Mouse (Mus musculus): ENCODE data around the gene Uvrag. TPM values are rescaled to one million over a fixed set of nuclear protein-coding genes. Genes with fewer than 3 reads are reported as not detected.

Gene Uvrag
- polyA plus RNA-seq, 1 experiment from 2014 or later, result 16.7 TPM

DNA sequence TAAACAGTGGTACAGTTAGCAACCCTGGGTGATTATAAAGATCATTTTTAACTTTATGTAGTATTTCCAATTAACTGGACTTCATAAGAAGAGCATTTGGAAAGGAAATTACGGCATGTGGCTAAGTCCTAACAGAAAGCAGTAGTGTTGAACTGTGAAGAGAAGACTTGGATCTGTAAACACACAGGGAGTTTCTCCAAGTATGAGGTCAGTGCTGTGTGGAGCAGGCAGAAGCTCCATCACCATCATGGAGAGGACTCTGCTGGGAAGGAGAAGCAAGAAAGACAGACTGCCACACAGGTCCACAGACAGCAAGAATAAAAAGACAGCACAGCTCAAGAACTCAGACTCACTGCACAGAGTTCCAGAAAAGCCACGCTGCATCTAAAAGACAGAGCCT is 106.0 kb downstream of the Uvrag start:
- H3K9me3 ChIP-seq (replicated peaks; ENCODE audit: control insufficient read depth, low read length), result no peaks in the 10 kb centered on the region
- no peak overlapping the region for H3K4me3 ChIP-seq (ENCODE audit: low read depth, low read length)
- no peak overlapping the region for H3K4me2 ChIP-seq
- H3K4me1 ChIP-seq (ENCODE audit: control insufficient read depth, insufficient read depth, low read length), result no peaks in the 10 kb centered on the region
- H3K9ac ChIP-seq (ENCODE audit: low read depth, low read length), result no peak overlapping the region
- no peaks in the 10 kb centered on the region for H3K27me3 ChIP-seq (ENCODE audit: control insufficient read depth, insufficient read depth, low read length)
- 87% methylated on average over 2 of the region's 2 CpGs for WGBS (ENCODE audit: insufficient replicate concordance)
- H3K36me3 ChIP-seq (ENCODE audit: control insufficient read depth, insufficient read depth, low read length), result no peaks in the 10 kb centered on the region
- ATAC-seq (replicated peaks; ENCODE audit: insufficient number of reproducible peaks, low FRiP score, low TSS enrichment), result no peak
- no peak overlapping the region for H3K27ac ChIP-seq (ENCODE audit: low read depth, low read length)

DNA sequence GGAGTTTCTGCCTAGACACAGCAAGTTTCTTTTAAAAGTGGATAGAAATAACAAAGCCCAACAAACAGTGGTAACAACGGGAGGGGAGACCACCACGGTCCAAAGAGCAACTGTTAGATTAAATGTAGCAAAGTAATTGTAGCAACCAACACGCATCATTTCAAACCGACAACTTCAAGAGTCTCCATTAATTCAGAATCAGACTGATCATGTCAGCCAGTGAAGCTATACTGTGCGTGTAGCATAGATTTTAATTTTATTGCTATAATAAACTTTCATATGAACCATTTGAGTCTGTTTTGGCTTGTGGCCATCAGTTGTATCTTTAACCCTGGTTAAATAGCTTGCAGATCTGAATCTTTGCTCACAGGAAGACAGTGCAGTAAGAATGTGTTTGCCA is 107.1 kb downstream of the Uvrag start:
- H3K9me3 ChIP-seq (replicated peaks; ENCODE audit: control insufficient read depth, low read length), result no peaks in the 10 kb centered on the region
- no peak overlapping the region for H3K4me3 ChIP-seq (ENCODE audit: low read depth, low read length)
- ATAC-seq (replicated peaks; ENCODE audit: insufficient number of reproducible peaks, low FRiP score, low TSS enrichment), result no peak
- H3K36me3 ChIP-seq (ENCODE audit: control insufficient read depth, insufficient read depth, low read length), result no peaks in the 10 kb centered on the region
- no peaks in the 10 kb centered on the region for H3K27me3 ChIP-seq (ENCODE audit: control insufficient read depth, insufficient read depth, low read length)
- no peak overlapping the region for H3K4me2 ChIP-seq
- H3K4me1 ChIP-seq (ENCODE audit: control insufficient read depth, insufficient read depth, low read length), result no peaks in the 10 kb centered on the region
- WGBS (ENCODE audit: insufficient replicate concordance), result 89% methylated on average over 5 of the region's 5 CpGs
- no peak overlapping the region for H3K9ac ChIP-seq (ENCODE audit: low read depth, low read length)
- H3K27ac ChIP-seq (ENCODE audit: low read depth, low read length), result no peak overlapping the region

DNA sequence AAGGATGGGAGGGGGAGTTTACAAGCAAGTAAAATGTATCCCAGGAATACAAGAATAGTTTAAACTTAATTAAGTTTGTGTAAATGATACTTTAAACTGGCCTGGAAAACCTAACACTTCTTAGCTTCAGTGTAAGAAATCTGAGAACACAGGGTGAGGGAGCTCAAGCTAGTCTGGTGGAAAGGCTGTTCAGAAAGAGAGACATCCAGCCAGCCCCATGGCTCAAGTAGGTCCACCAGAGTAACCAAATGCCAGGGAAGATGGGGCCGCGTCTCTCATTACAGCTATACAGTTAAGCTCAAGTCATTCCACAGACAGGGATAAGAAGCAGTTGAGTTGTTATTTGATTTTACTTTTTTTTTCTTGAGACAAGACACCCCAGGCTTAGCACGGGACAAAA is 107.6 kb downstream of the Uvrag start:
- H3K4me1 ChIP-seq (ENCODE audit: control insufficient read depth, insufficient read depth, low read length), result no peaks in the 10 kb centered on the region
- no peaks in the 10 kb centered on the region for H3K9me3 ChIP-seq (replicated peaks; ENCODE audit: control insufficient read depth, low read length)
- ATAC-seq (replicated peaks; ENCODE audit: insufficient number of reproducible peaks, low FRiP score, low TSS enrichment), result no peak
- no peaks in the 10 kb centered on the region for H3K36me3 ChIP-seq (ENCODE audit: control insufficient read depth, insufficient read depth, low read length)
- H3K4me2 ChIP-seq, result no peak overlapping the region
- no peaks in the 10 kb centered on the region for H3K27me3 ChIP-seq (ENCODE audit: control insufficient read depth, insufficient read depth, low read length)
- H3K27ac ChIP-seq (ENCODE audit: low read depth, low read length), result no peak overlapping the region
- WGBS (ENCODE audit: insufficient replicate concordance), result 92% methylated on average over 3 of the region's 3 CpGs
- H3K4me3 ChIP-seq (ENCODE audit: low read depth, low read length), result no peak overlapping the region
- no peak overlapping the region for H3K9ac ChIP-seq (ENCODE audit: low read depth, low read length)

DNA sequence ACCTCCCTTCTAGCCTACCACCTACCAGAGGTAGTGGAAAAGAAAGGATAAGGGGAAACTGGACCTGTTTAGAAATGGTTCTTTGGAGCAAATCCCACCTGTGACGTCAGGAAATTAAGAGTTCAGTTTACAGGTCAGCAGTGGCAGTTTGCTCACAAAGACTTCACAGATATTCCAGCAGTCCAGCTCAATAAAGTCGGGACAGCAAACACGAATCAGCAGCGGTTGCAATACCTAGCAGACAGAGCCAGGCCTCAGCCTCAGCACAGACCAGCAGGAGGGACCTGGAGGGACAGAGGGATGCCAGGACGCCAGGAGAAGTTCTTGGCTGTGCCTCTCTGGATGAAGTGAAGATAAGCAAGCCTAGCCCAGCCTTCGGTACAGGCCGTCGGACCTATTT is 108.9 kb downstream of the Uvrag start:
- Histone ChIP-seq H3K4me2 (no peak overlapping the region), H3K4me1 (ENCODE audit: control insufficient read depth, insufficient read depth, low read length) (peaks cover 3% of the 10 kb centered on the region; the same call in 1 of the 2 replicates), H3K27ac (ENCODE audit: low read depth, low read length) (no peak overlapping the region), H3K9ac (ENCODE audit: low read depth, low read length) (no peak overlapping the region), H3K36me3 (ENCODE audit: control insufficient read depth, insufficient read depth, low read length) (no peaks in the 10 kb centered on the region), H3K4me3 (ENCODE audit: low read depth, low read length) (no peak overlapping the region), H3K27me3 (ENCODE audit: control insufficient read depth, insufficient read depth, low read length) (no peaks in the 10 kb centered on the region), H3K9me3 (replicated peaks; ENCODE audit: control insufficient read depth, low read length) (no peaks in the 10 kb centered on the region)
- 72% methylated on average over 8 of the region's 8 CpGs for WGBS (ENCODE audit: insufficient replicate concordance)
- ATAC-seq (replicated peaks; ENCODE audit: insufficient number of reproducible peaks, low FRiP score, low TSS enrichment), result no peak

DNA sequence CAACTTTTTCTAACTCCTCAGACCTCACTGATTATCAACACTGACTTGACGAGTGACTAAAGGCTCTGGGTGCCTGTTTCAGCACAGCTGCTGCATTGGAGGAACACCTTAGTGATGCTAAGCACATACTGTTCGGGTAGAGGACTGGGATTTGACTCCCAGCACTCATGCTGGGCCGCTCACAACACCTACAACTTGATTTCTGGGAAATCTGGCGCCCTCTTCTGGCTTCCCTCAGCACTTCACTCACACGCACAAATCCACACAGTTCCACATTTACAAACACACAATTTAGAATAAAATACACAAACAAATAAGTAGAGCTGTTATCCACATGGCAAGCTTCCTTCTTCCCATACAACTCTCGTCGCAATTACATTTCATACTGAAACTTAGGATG is 112.8 kb downstream of the Uvrag start:
- H3K9ac ChIP-seq (ENCODE audit: low read depth, low read length), result no peak overlapping the region
- H3K4me2 ChIP-seq, result no peak overlapping the region
- H3K27me3 ChIP-seq (ENCODE audit: control insufficient read depth, insufficient read depth, low read length), result no peaks in the 10 kb centered on the region
- ATAC-seq (replicated peaks; ENCODE audit: insufficient number of reproducible peaks, low FRiP score, low TSS enrichment), result no peak
- no peaks in the 10 kb centered on the region for H3K36me3 ChIP-seq (ENCODE audit: control insufficient read depth, insufficient read depth, low read length)
- no peak overlapping the region for H3K27ac ChIP-seq (ENCODE audit: low read depth, low read length)
- H3K4me1 ChIP-seq (ENCODE audit: control insufficient read depth, insufficient read depth, low read length), result peaks cover 7% of the 10 kb centered on the region
- WGBS (ENCODE audit: insufficient replicate concordance), result 80% methylated on average over 7 of the region's 7 CpGs
- no peak overlapping the region for H3K4me3 ChIP-seq (ENCODE audit: low read depth, low read length)
- no peaks in the 10 kb centered on the region for H3K9me3 ChIP-seq (replicated peaks; ENCODE audit: control insufficient read depth, low read length)

DNA sequence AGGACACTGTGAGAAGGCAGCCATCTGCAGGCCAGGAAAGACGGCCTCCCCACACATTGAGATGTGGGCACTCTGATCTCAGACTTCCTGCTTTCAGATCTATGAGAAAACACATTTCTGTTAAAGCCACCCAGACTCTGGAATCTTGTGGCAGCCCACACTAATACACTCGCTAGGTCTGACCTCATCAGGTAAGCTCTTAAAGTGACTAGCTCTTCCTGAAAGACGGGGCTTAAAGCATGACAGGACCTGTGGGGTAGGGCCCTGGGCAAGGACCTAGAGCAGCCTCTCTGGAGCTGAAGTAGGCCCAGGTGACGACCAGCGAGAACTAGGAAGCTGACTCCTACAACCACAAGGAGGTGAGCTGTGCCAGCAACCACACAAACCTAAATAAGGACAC is 113.8 kb downstream of the Uvrag start:
- ATAC-seq (replicated peaks; ENCODE audit: insufficient number of reproducible peaks, low FRiP score, low TSS enrichment), result no peak
- no peak overlapping the region for H3K4me3 ChIP-seq (ENCODE audit: low read depth, low read length)
- no peaks in the 10 kb centered on the region for H3K36me3 ChIP-seq (ENCODE audit: control insufficient read depth, insufficient read depth, low read length)
- H3K4me1 ChIP-seq (ENCODE audit: control insufficient read depth, insufficient read depth, low read length), result peaks cover 7% of the 10 kb centered on the region
- no peak overlapping the region for H3K9ac ChIP-seq (ENCODE audit: low read depth, low read length)
- 68% methylated on average over 5 of the region's 5 CpGs for WGBS (ENCODE audit: insufficient replicate concordance)
- H3K27me3 ChIP-seq (ENCODE audit: control insufficient read depth, insufficient read depth, low read length), result no peaks in the 10 kb centered on the region
- no peak overlapping the region for H3K27ac ChIP-seq (ENCODE audit: low read depth, low read length)
- no peaks in the 10 kb centered on the region for H3K9me3 ChIP-seq (replicated peaks; ENCODE audit: control insufficient read depth, low read length)
- no peak overlapping the region for H3K4me2 ChIP-seq

DNA sequence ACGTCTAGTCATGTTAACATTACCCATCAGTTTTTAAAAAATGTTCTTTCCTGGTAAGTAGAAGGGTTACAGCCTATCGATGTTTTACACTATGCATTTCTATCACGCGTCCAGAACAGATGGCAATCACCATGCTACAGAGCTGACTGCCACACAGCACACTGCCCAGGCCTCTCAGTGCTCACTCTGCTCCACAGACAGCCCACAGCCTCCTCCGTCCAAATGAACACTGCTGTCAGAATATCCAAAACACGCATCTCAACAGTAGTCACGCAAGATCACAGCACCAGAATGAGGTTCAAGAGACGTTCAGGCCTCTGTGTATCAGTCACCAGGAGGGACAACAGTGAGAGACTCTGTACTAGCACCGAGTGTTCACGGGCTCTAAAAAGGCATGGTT is 115.0 kb downstream of the Uvrag start:
- H3K9ac ChIP-seq (ENCODE audit: low read depth, low read length), result 0 out of 2 replicates have a peak overlapping the region, but pooled peaks have one; percentile 39
- WGBS (ENCODE audit: insufficient replicate concordance), result 60% methylated on average over 10 of the region's 10 CpGs

DNA sequence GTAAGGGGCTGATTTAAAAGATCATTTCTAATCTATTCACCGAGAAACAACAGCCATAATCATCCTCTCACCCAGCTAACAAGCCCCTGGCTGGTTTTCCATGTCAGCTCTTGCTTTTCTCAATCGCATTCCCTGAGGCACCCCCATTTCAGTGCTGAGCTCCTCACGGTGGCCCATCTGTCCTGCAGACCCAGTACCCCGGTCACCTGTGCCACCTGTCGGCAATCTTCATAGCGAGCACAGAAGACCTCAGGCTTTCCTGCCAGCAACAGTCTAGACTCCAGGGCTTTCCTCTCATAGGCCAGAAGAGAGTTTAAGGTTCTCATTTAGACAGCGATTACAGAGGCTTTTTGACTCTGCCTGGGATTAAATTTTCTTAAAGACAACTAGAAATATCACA is 115.7 kb downstream of the Uvrag start:
- WGBS (ENCODE audit: insufficient replicate concordance), result 73% methylated on average over 7 of the region's 7 CpGs
- no peaks in the 10 kb centered on the region for H3K36me3 ChIP-seq (ENCODE audit: control insufficient read depth, insufficient read depth, low read length)
- no peak overlapping the region for H3K27ac ChIP-seq (ENCODE audit: low read depth, low read length)
- H3K9ac ChIP-seq (ENCODE audit: low read depth, low read length), result no peak overlapping the region
- ATAC-seq (replicated peaks; ENCODE audit: insufficient number of reproducible peaks, low FRiP score, low TSS enrichment), result no peak
- peaks cover 20% of the 10 kb centered on the region for H3K4me1 ChIP-seq (ENCODE audit: control insufficient read depth, insufficient read depth, low read length)
- H3K4me3 ChIP-seq (ENCODE audit: low read depth, low read length), result no peak overlapping the region
- no peaks in the 10 kb centered on the region for H3K9me3 ChIP-seq (replicated peaks; ENCODE audit: control insufficient read depth, low read length)
- no peaks in the 10 kb centered on the region for H3K27me3 ChIP-seq (ENCODE audit: control insufficient read depth, insufficient read depth, low read length)
- no peak overlapping the region for H3K4me2 ChIP-seq

More for the DNA sequence above, 115.0 kb downstream of the Uvrag start:
- Histone ChIP-seq H3K4me3 (ENCODE audit: low read depth, low read length) (no peak overlapping the region), H3K36me3 (ENCODE audit: control insufficient read depth, insufficient read depth, low read length) (no peaks in the 10 kb centered on the region), H3K4me2 (no peak overlapping the region), H3K27ac (ENCODE audit: low read depth, low read length) (no peak overlapping the region), H3K27me3 (ENCODE audit: control insufficient read depth, insufficient read depth, low read length) (no peaks in the 10 kb centered on the region), H3K9me3 (replicated peaks; ENCODE audit: control insufficient read depth, low read length) (no peaks in the 10 kb centered on the region), H3K4me1 (ENCODE audit: control insufficient read depth, insufficient read depth, low read length) (peaks cover 13% of the 10 kb centered on the region)
- ATAC-seq (replicated peaks; ENCODE audit: insufficient number of reproducible peaks, low FRiP score, low TSS enrichment), result no peak

DNA sequence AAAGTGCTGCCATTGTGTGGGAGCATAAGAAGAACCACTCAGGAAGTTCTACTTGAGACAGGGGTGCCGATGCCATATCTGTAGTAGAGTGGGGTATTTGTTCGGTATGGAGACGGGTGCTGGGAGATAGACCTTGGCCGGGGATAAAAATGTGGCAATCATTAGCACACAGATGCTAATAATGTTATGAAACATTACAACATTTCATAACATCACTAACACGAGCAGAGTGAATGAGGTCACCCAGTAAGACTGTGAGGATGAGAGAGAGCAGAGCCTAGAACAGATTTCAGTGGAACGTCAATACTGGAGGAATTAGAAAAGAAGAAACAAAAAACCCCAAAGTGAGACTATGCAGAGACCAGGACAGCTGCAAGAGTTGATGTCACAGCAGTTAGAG is 116.2 kb downstream of the Uvrag start:
- ATAC-seq (replicated peaks; ENCODE audit: insufficient number of reproducible peaks, low FRiP score, low TSS enrichment), result no peak
- Histone ChIP-seq H3K4me1 (ENCODE audit: control insufficient read depth, insufficient read depth, low read length) (peaks cover 25% of the 10 kb centered on the region), H3K9ac (ENCODE audit: low read depth, low read length) (no peak overlapping the region), H3K36me3 (ENCODE audit: control insufficient read depth, insufficient read depth, low read length) (no peaks in the 10 kb centered on the region), H3K9me3 (replicated peaks; ENCODE audit: control insufficient read depth, low read length) (no peaks in the 10 kb centered on the region), H3K27ac (ENCODE audit: low read depth, low read length) (peak overlapping the region; percentile 15; the same call in 1 of the 2 replicates), H3K4me2 (no peak overlapping the region), H3K4me3 (ENCODE audit: low read depth, low read length) (no peak overlapping the region), H3K27me3 (ENCODE audit: control insufficient read depth, insufficient read depth, low read length) (no peaks in the 10 kb centered on the region)
- WGBS (ENCODE audit: insufficient replicate concordance), result 75% methylated on average over 6 of the region's 6 CpGs

Measured in heart, embryonic 11.5 days (tissue).